Mouse (Mus musculus) neural tube, postnatal 0 days (tissue): ENCODE data around the gene Gm15217. TPM values are rescaled to one million over a fixed set of nuclear protein-coding genes. Genes with fewer than 3 reads are reported as not detected.

Source experiments
- polyA plus RNA-seq: library from polyadenylated mRNA; unstranded; fragments of >200 nt; fragmentation: Nextera tagmentation; extraction: Ambion mirVana; gene quantifications from 2 replicates; pipeline ENCODE4 v1.2.1, GENCODE M21; 2015

Gene Gm15217
- not detected in 2 replicates for polyA plus RNA-seq

DNA sequence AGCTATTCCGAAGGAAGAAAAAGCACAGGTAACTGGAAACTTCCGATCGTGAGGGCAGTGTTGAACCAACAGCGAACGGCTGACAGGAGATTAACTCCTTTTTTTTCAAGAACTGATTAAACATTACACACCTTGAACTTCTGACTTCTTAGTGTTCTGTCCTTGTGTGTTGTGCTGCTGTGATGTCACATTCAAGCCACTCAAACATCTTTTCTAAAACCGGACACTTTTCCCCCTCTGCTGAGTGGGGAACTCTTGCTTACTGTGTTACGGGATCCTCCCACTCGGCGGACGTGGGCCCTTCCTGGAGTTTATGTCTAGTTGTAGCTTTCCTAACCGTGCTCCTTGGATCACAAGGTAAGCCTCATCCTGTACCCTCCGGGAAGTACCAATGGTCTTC, at the start of gene Gm15217:
Gene Gm15217 (plus strand): TSS at position 130 of the 400 bp plus-strand sequence.

DNA sequence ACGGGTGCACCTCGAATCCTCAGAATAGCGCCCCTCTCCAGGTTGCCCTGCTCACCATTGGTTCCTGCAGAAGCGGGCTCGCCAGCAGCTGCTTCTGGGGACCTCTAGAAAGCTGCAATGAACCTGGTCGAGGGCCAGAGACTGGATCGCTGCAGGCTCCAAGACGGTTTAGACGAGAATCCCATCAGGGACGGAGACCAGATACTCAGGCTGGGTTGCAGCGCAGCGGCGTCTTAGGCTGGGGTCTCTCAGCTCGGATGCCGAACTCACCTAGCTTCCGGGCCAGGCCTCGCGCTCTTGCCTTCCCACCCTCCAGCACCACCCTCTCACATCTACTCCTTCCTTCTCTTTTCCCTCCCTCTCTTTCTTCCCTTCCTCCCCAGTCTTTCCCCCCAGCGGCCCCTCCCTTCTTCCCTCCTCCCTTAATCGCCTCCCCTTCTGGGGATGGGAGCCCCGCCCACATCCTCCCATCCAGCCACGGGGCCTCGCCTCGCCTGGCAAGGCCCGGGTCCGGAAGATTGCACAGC, 11.1 kb downstream of the Gm15217 start, which contains the start of gene Bmp4:
Gene Bmp4 (minus strand): TSS at position 421 of the 527 bp plus-strand sequence.

Other genes starting within 250 kb of the Gm15217 start
- 6.8 and 11.9 TPM in 2 replicates for gene Bmp4, start 11.3 kb downstream of the Gm15217 start, polyA plus RNA-seq